Mouse (Mus musculus) adrenal gland, postnatal 36 days (tissue): ENCODE measurements around the gene Mzf1. TPM values are rescaled to one million over a fixed set of nuclear protein-coding genes. Genes with fewer than 3 reads are reported as not detected.

Source experiments
- DNase-seq, 2 experiments: peaks; one replicate each; pipeline ENCODE4 v3.0.0; 2021; ENCODE audit warnings: mixed read lengths in 1 of 2
- total RNA-seq, 2 experiments: library from RNA; stranded (reverse); gene quantifications; 2 replicates each; pipeline ENCODE4 v1.2.3; 2021

Gene Mzf1
- total RNA-seq, 2 experiments from 2014 or later = 1.8 to 2.9 TPM

GRCm38 (mm10) chr7:13003380-13003779 lies 51.2 kb downstream of the Mzf1 start:
- DNase-seq = no peak

DNA sequence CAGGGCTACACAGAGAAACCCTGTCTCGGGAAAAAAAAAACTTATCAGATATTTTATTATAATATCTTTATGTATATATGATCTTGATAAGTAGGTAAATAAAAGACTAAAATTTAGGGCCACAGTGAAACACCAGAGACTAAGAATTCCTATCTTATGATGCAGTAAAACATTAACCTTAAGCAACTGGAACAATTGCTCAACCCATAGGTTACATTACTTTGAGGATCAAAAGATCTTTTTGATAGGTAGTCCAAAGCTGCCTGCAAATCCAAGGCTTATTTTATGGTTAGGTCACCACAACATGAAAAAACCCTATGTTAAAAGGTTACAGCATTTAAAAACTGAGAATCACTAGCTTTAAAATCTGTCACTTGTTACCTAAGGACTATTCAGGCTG lies 53.0 kb downstream of the Mzf1 start:
- no peak for DNase-seq

- DNase-seq = no peak
These were observed 55.7 kb downstream of the Mzf1 start, which contains the start of gene Trim28 for GRCm38 (mm10) chr7:12998851-12999250. Trim28 (plus strand) TSS chr7:12999114.

- no peak for DNase-seq
These were observed 56.5 kb downstream of the Mzf1 start, which contains the start of gene Slc27a5 for GRCm38 (mm10) chr7:12998053-12998452. Slc27a5 (minus strand) TSS chr7:12998192.

DNA sequence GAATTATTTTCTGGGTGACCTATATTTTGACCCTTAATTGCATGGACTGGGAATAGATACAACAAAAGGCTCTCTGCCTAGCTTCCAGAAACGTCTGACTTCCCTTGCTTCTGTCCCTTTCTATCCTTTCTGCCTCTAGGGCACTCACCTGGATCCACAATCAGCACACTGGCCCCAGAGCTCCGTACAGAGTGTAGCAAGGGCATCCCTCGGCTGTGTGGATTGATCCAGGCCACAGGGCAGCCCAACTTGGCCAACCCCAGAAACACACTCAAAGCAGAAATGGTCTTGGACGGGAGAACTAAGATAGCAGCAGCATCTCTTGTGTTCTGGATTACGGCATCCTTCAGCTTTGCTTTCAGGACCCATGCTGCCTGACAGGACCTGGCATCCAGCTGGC lies 57.3 kb downstream of the Mzf1 start:
- DNase-seq = no peak

DNA sequence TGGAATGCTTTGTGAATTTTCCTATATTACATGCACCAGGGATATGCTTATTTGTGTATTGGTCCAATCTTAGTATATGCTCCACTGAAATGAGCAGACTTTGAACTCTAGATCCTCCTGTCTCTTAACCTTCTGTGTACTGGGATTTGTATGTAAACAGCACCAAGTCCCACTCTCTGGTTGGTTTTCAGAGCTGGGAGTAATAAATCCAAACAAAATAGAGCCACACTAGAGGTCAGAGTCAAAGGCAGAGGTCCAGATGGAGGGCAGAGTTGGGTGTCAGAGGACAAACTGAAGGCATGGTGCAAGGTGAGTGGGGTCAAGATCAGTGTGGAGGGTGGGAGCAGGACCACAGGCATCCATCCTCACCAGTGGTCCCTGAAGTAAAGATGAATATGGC lies 58.7 kb downstream of the Mzf1 start:
- no peak for DNase-seq

- DNase-seq = no peak
These were observed 61.4 kb downstream of the Mzf1 start for GRCm38 (mm10) chr7:12993148-12993547.

Other genes with a start within 250 kb of the Mzf1 start
- 10 to 100 TPM; 10.5 to 11.0 TPM for gene Zfp329, start 235.9 kb downstream of the Mzf1 start, total RNA-seq
- gene Zfp110, start 220.0 kb downstream of the Mzf1 start, total RNA-seq = 10 to 100 TPM; 22.2 to 24.0 TPM
- 1 to 10 TPM; 3.2 to 3.4 TPM for gene Zfp128, start 173.6 kb downstream of the Mzf1 start, total RNA-seq
- 10 to 100 TPM; 10.7 to 13.6 TPM for gene Zscan22, start 156.9 kb downstream of the Mzf1 start, total RNA-seq
- gene Rps5, start 132.5 kb downstream of the Mzf1 start, total RNA-seq = 100 to 1,000 TPM; 919 to 976 TPM
- under 1 TPM; 0.20 to 0.63 TPM for gene Rnf225, start 127.3 kb downstream of the Mzf1 start, total RNA-seq
- gene Zfp324, start 88.9 kb downstream of the Mzf1 start, total RNA-seq = 1 to 10 TPM; 9.3 to 9.5 TPM
- gene Zfp446, start 76.9 kb downstream of the Mzf1 start, total RNA-seq = 1 to 10 TPM; 5.9 to 7.6 TPM
- under 1 TPM in 1 of 2 experiments, not detected in 1; 0.20 TPM for gene Slc27a5, start 56.6 kb downstream of the Mzf1 start, total RNA-seq
- 100 to 1,000 TPM; 221 to 229 TPM for gene Trim28, start 55.6 kb downstream of the Mzf1 start, total RNA-seq
- 10 to 100 TPM; 11.7 to 13.6 TPM for gene Zbtb45, start 44.7 kb downstream of the Mzf1 start, total RNA-seq
- 100 to 1,000 TPM; 178 to 225 TPM for gene Chmp2a, start 20.0 kb downstream of the Mzf1 start, total RNA-seq
- gene Ube2m, start 16.5 kb downstream of the Mzf1 start, total RNA-seq = 100 to 1,000 TPM; 173 to 178 TPM
- not detected for gene Vmn1r85, start 40.4 kb upstream of the Mzf1 start, total RNA-seq
- gene Vmn1r86, start 65.2 kb upstream of the Mzf1 start, total RNA-seq = not detected
- gene Vmn1r87, start 85.4 kb upstream of the Mzf1 start, total RNA-seq = not detected
- under 1 TPM; 0.03 to 0.17 TPM for gene Vmn1r88, start 104.8 kb upstream of the Mzf1 start, total RNA-seq
- gene Vmn1r89, start 158.3 kb upstream of the Mzf1 start, total RNA-seq = not detected
- 10 to 100 TPM; 12.3 to 12.8 TPM for gene Lig1, start 222.5 kb upstream of the Mzf1 start, total RNA-seq
- gene Zswim9, start 224.0 kb upstream of the Mzf1 start, total RNA-seq = 1 to 10 TPM; 7.1 to 8.4 TPM